Mouse (Mus musculus) liver, adult 2 months (tissue): ENCODE data around the gene Fam155a.

ENCODE experiments used
- CTCF ChIP-seq: fragments of 200-500 bp; IDR thresholded peaks from 2 replicates; pipeline ENCODE4 v1.5.1; 2011; ENCODE audit warnings: low read depth, low read length, control low read depth
- POLR2A ChIP-seq: fragments of 200-500 bp; IDR thresholded peaks from 2 replicates; pipeline ENCODE4 v1.6.1; 2011; ENCODE audit warnings: low read length, control low read depth; ENCODE audit not compliant: insufficient read depth; ENCODE audit errors: extremely low read depth

DNA sequence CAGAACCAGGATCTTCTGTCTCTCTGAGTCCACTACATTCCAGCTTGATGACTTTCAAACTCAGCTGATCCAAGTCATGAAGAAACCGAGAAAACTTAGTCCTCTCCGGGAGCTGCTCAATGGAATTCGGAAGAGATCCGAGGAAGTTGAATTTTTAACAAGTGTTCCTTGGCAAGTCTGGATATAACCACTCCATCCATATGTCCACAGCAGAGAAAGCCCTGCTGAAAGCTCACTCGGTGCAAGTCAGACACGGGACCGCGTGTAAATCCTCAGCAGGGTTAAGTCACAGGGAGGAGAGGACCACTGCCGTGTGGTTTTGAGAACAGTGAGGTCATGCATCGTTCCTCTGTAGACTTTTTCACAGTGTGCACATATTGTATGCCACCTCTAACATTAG is 5.9 kb upstream of the Fam155a start:
- TF ChIP-seq CTCF: no peak
- no peak for TF ChIP-seq POLR2A
